Mouse (Mus musculus) lung, embryonic 16.5 days (tissue): ENCODE results near the gene Ehhadh. TPM values are rescaled to one million over a fixed set of nuclear protein-coding genes. Genes with fewer than 3 reads are reported as not detected.

Source experiments
- ATAC-seq: fragments of 200-750 bp; cut with Nextera tagmentation; 2 replicates; pipeline ENCODE4 v1.8.0; 2017; ENCODE audit warnings: low read depth, mild to moderate bottlenecking, moderate library complexity
- H3K27ac ChIP-seq: fragments of 300-500 bp; sonication (generic); 2 replicates; pipeline ENCODE4 v1.5.1; 2014; ENCODE audit warnings: mild to moderate bottlenecking, control low read depth, low read length
- H3K27me3 ChIP-seq: fragments of 300-500 bp; sonication (generic); 2 replicates; pipeline ENCODE4 v1.6.1; 2014; ENCODE audit warnings: low read depth, low read length, mixed read lengths; ENCODE audit not compliant: control insufficient read depth, insufficient read depth
- H3K36me3 ChIP-seq: fragments of 300-500 bp; sonication (generic); 2 replicates; pipeline ENCODE4 v1.6.1; 2014; ENCODE audit warnings: low read length; ENCODE audit not compliant: control insufficient read depth, insufficient read depth
- H3K4me1 ChIP-seq: fragments of 300-500 bp; sonication (generic); replicated peaks from 2 replicates; pipeline ENCODE4 v1.6.1; 2014; ENCODE audit warnings: low read length, mixed read lengths; ENCODE audit not compliant: control insufficient read depth, insufficient read depth
- H3K4me2 ChIP-seq: fragments of 300-500 bp; sonication (generic); 2 replicates; pipeline ENCODE4 v1.6.1; 2014; ENCODE audit warnings: low read depth, low read length, control low read depth
- H3K4me3 ChIP-seq: fragments of 300-500 bp; sonication (generic); 2 replicates; pipeline ENCODE4 v1.5.1; 2014; ENCODE audit warnings: mild to moderate bottlenecking, low read length, control low read depth
- H3K9ac ChIP-seq: fragments of 300-500 bp; sonication (generic); 2 replicates; pipeline ENCODE4 v1.6.1; 2014; ENCODE audit warnings: low read length, control low read depth
- H3K9me3 ChIP-seq: fragments of 300-500 bp; sonication (generic); 2 replicates; pipeline ENCODE4 v1.6.1; 2016; ENCODE audit warnings: low read length; ENCODE audit not compliant: control insufficient read depth
- WGBS: fragments of 180-500 bp; shearing (Covaris S2); extraction: QIAGEN DNeasy Blood & Tissue Kit; methylation state at CpG from one replicate; pipeline ENCODE4 v1.1.7; 2014; 5-methylcytosine and 5-hydroxymethylcytosine counted together
- polyA plus RNA-seq: library from polyadenylated mRNA; unstranded; fragments of >200 nt; fragmentation: Nextera tagmentation; extraction: Ambion mirVana; gene quantifications from 2 replicates; pipeline ENCODE4 v1.2.1, GENCODE M21; 2015

The Ehhadh gene
- polyA plus RNA-seq, 1 experiment from 2014 or later, result 2.4 TPM

DNA sequence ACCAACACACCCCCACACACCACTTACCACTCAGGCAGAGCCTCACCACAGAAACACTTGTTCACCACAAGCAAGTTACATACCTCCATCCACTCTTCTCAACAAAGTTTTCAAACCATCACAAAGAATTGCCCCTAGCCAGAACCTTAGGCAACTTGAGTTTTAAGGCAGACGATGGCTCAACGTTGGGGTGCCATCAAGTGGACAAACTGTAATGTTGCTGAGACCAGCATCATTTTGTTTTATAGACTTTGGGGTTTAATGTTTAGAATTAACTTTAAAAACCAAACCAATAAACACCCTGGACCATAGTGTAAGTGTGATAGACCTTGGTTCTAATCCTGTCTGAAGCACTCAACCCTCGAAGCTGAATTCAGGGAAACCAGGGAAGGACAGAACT is 19.4 kb downstream of the Ehhadh start:
- no peaks in the 10 kb centered on the region for H3K36me3 ChIP-seq
- H3K4me2 ChIP-seq, result no peak overlapping the region
- 81% methylated on average over 3 of the region's 3 CpGs for WGBS
- H3K9ac ChIP-seq, result no peak overlapping the region
- no peaks in the 10 kb centered on the region for H3K27me3 ChIP-seq
- no peak for ATAC-seq
- H3K4me1 ChIP-seq, result no peaks in the 10 kb centered on the region
- H3K27ac ChIP-seq, result no peak overlapping the region
- H3K9me3 ChIP-seq, result no peaks in the 10 kb centered on the region
- no peak overlapping the region for H3K4me3 ChIP-seq

DNA sequence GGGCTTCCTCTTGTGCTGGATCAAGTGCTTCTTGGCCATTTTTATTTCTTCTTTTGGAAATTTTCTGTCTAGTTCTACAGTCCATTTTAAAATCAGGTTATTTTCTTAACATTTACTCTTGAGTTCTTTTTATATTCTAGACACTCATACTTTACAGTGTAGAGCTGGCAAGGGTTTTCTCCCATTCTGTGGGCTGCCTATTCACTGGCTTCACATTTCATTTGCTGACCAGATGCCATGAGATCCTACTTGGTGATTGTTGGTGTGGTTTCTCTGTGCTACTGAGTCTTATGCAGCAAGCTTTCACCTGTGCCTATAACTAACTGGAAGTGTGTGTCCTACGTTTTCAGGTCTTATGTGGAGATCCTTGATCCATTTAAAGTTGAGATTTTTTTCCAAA is 29.2 kb downstream of the Ehhadh start:
- no peak overlapping the region for H3K27ac ChIP-seq
- H3K4me1 ChIP-seq, result no peaks in the 10 kb centered on the region
- 0 out of 2 replicates have a peak, but pooled peaks cover 4% of the 10 kb centered on the region for H3K36me3 ChIP-seq
- no peak for ATAC-seq
- no peaks in the 10 kb centered on the region for H3K27me3 ChIP-seq
- no peak overlapping the region for H3K4me2 ChIP-seq
- 61% methylated on average over 1 of the region's 1 CpGs for WGBS
- no peaks in the 10 kb centered on the region for H3K9me3 ChIP-seq
- no peak overlapping the region for H3K9ac ChIP-seq
- no peak overlapping the region for H3K4me3 ChIP-seq

DNA sequence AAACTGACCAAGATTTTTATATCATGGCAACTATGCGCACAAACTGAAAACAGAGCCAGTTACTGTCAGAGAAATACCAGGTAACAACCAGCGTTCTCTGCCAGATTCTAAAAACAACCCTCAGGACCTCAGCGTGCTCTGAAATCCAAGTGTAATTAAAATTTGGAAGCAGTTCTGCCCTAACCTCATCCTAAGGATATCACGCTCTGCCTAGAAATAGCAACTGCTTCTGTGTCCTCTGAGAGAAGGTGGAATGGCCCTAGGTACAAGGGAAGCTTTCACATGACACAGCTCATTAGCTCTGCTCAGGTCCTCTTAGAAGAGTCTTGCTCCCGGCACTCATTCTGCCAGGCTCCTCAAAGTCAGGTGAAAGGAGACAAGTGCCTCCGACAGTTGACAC is 44.2 kb downstream of the Ehhadh start:
- no peaks in the 10 kb centered on the region for H3K4me1 ChIP-seq
- H3K4me3 ChIP-seq, result no peak overlapping the region
- no peak overlapping the region for H3K4me2 ChIP-seq
- no peak for ATAC-seq
- H3K27me3 ChIP-seq, result no peaks in the 10 kb centered on the region
- H3K9me3 ChIP-seq, result no peaks in the 10 kb centered on the region
- no peaks in the 10 kb centered on the region for H3K36me3 ChIP-seq
- H3K27ac ChIP-seq, result no peak overlapping the region
- 93% methylated on average over 6 of the region's 6 CpGs for WGBS
- H3K9ac ChIP-seq, result no peak overlapping the region

DNA sequence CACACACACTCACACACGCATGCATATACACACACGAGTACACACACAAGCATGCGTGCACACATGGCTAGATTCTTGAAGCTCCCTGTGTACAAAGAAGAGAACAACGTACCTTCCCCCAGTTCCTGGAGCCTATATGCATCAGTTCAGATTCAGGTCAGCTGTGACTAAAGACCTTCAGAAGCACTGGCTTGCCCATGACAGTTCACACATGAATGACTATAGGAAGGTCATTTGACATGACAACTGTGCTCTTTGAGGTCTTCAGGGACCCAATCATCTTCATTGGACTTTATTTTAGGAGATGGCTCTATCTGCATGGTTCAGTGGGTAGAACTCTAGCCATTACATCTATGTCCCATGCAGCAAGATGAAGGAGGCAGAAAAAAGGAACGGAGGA is 44.7 kb downstream of the Ehhadh start:
- ATAC-seq, result no peak
- WGBS, result 90% methylated on average over 5 of the region's 5 CpGs
- no peak overlapping the region for H3K27ac ChIP-seq
- no peaks in the 10 kb centered on the region for H3K4me1 ChIP-seq
- H3K36me3 ChIP-seq, result no peaks in the 10 kb centered on the region
- H3K27me3 ChIP-seq, result no peaks in the 10 kb centered on the region
- no peaks in the 10 kb centered on the region for H3K9me3 ChIP-seq
- H3K9ac ChIP-seq, result no peak overlapping the region
- no peak overlapping the region for H3K4me3 ChIP-seq
- no peak overlapping the region for H3K4me2 ChIP-seq

DNA sequence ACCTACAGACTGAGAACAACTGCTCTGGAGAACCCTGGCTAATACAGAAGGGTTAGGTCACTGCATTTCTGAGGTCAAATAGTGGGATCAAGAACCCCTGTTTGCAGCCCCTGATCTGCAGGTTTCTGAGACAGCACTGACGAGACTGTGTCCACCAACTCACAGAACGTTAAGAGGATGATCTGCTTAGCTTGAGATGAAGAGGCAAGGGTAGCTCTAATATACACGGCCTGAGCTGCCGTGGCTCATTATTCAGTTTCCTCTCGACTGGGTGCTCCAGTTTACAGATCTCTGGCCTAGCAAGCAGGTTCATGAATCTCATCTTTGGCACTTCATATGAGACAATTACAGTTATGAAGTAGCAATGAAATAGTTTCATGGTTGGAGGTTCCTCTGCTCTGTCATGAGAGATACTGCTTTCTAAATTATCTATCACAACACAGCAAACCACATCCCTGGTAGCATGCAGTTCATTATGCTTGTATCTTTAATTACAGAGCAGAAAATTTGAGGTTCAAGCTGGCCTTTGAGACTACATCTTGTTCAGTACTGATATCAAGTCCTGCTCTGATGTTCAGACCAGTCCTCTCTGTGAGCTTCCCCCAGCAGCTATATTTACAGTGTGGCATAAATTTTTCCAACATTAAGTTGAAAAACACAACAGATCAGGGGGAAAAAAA is 45.3 kb downstream of the Ehhadh start:
- 70% methylated on average over 5 of the region's 5 CpGs for WGBS
- ATAC-seq, result no peak
- no peaks in the 10 kb centered on the region for H3K27me3 ChIP-seq
- no peak overlapping the region for H3K4me2 ChIP-seq
- no peak overlapping the region for H3K27ac ChIP-seq
- no peaks in the 10 kb centered on the region for H3K4me1 ChIP-seq
- no peaks in the 10 kb centered on the region for H3K36me3 ChIP-seq
- no peaks in the 10 kb centered on the region for H3K9me3 ChIP-seq
- no peak overlapping the region for H3K4me3 ChIP-seq
- H3K9ac ChIP-seq, result no peak overlapping the region

DNA sequence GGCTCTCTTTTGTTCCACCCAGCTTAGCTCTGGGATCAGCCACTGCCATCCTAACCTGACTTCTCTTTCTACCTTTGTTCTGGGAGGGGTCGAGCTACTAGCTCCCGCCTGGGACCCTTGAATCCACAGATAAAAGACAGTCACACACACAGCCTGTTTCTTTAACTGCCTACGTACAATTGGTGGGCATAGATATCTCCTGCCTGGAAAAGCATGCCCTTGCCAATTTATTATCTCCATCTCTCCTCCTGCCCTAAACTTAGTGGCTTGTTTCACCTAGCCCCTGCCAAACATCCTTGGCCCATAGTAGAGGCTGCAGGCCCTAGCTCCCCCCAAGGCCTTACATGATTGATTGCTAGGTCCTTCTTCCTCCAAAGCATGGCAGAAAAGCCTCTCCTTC is 46.1 kb downstream of the Ehhadh start:
- Histone ChIP-seq H3K9ac (no peak overlapping the region), H3K36me3 (no peaks in the 10 kb centered on the region), H3K4me3 (no peak overlapping the region), H3K27ac (no peak overlapping the region), H3K27me3 (no peaks in the 10 kb centered on the region), H3K4me1 (no peaks in the 10 kb centered on the region), H3K4me2 (no peak overlapping the region), H3K9me3 (no peaks in the 10 kb centered on the region)
- whole genome bisulfite sequencing, result 65% methylated on average over 3 of the region's 3 CpGs
- no peak for ATAC-seq

DNA sequence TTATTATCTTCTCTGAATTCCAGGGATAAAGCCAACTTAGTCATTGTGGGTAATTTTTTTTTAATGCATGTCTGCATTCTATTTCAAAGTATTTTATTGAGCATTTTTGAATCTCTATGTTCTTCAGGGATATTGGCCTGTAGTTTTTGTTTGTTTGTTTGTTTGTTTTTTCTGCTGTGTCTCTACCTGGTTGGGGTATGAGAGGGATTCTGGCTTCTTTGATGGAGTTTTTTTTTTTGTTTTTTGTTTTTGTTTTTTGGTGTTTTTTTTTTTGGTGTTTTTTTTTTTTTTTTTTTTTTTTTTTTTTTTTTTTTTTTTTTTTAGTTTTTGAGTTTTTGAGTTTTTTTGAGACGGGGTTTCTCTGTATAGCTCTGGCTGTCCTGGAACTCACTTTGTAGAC is 52.0 kb downstream of the Ehhadh start:
- Histone ChIP-seq H3K4me1 (no peaks in the 10 kb centered on the region), H3K27me3 (no peaks in the 10 kb centered on the region), H3K36me3 (no peaks in the 10 kb centered on the region), H3K9ac (no peak overlapping the region), H3K27ac (no peak overlapping the region), H3K4me3 (no peak overlapping the region), H3K4me2 (no peak overlapping the region), H3K9me3 (no peaks in the 10 kb centered on the region; the same call in 1 of the 2 replicates)
- no peak for ATAC-seq
- 78% methylated on average over 1 of the region's 1 CpGs for WGBS

DNA sequence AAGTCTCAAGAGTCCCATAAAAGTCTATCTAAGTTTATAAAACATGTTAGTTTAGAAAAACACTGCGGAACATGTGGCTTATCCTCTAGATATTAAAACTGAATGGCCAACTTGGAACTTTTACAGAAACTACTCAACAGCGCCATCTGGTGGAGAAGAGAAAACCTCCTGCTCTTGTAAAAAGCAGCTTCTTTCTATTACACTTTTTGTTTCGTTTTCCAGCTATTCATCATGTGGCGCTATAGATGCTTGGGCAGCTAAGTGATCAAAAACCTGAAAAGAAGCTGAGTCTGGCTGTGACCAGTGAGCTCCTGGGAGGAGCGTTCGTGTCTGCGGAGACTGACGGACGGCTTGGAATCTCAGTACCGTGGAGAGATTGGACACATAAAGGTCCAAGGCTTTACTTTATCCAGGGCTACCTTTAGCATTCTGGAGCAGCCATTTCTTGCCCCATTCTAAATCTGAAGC is 59.7 kb downstream of the Ehhadh start:
- Histone ChIP-seq H3K4me3 (peak overlapping the region; percentile 46), H3K27me3 (no peaks in the 10 kb centered on the region), H3K9me3 (no peaks in the 10 kb centered on the region), H3K4me2 (peak overlapping the region; percentile 48), H3K9ac (peak overlapping the region; percentile 27; the same call in 1 of the 2 replicates), H3K4me1 (peaks cover 3% of the 10 kb centered on the region; the same call in 1 of the 2 replicates), H3K36me3 (no peaks in the 10 kb centered on the region), H3K27ac (no peak overlapping the region)
- WGBS, result 33% methylated on average over 10 of the region's 10 CpGs
- ATAC-seq, result peak; percentile 26; the same call in 1 of the 2 replicates

DNA sequence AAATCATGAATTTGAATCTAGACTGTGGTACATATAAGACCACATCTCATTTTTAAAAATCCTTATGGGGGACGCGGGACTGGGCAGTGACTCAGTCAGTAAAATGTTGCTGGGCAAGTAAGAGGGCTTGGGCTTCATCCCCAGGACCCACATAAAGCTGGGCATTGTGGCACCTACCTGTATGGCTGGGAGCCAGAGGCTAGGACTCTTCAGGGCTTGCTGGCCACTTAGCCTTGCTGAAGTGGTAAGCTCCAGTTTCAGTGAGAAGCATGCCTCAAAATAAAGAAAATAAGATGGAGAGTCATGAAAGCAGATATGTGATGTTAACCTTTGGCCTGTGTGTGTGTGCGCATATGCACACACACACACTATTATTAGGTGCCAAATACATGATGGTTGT is 60.2 kb downstream of the Ehhadh start:
- Histone ChIP-seq H3K9ac (no peak overlapping the region), H3K9me3 (no peaks in the 10 kb centered on the region), H3K36me3 (no peaks in the 10 kb centered on the region), H3K4me2 (no peak overlapping the region), H3K4me1 (peaks cover 3% of the 10 kb centered on the region; the same call in 1 of the 2 replicates), H3K4me3 (no peak overlapping the region), H3K27me3 (no peaks in the 10 kb centered on the region), H3K27ac (no peak overlapping the region)
- ATAC-seq, result peak; percentile 20; the same call in 1 of the 2 replicates
- WGBS, result 73% methylated on average over 3 of the region's 3 CpGs
